Mouse (Mus musculus): ENCODE measurements around the gene Atp6v1e2. TPM values are rescaled to one million over a fixed set of nuclear protein-coding genes. Genes with fewer than 3 reads are reported as not detected.

The Atp6v1e2 gene
- polyA plus RNA-seq, 2 experiments, result not detected

- H3K9ac ChIP-seq (ENCODE audit: low read depth, low read length, severe bottlenecking), result no peak overlapping the region
- DNase-seq (ENCODE audit: low spot score), result no peak
- 85% methylated on average over 11 of the region's 11 CpGs for WGBS
- H3K27me3 ChIP-seq (ENCODE audit: control insufficient read depth, insufficient read depth, low read length), result no peaks in the 10 kb centered on the region
- no peak overlapping the region for H3K4me2 ChIP-seq (replicated peaks; ENCODE audit: low read depth, low read length, severe bottlenecking)
- TF ChIP-seq POLR2A (IDR thresholded peaks at IDR 0.05; ENCODE audit: borderline replicate concordance, extremely low read depth, insufficient read depth, insufficient read length), result no peak
- peaks cover 10% of the 10 kb centered on the region for H3K4me1 ChIP-seq (ENCODE audit: control insufficient read depth, insufficient read depth, low read length)
- no peaks in the 10 kb centered on the region for H3K36me3 ChIP-seq (ENCODE audit: control insufficient read depth, insufficient read depth, low read length)
- no peak overlapping the region for H3K27ac ChIP-seq (replicated peaks; ENCODE audit: low read depth, low read length)
- no peak for ATAC-seq (ENCODE audit: low FRiP score, low read depth)
- H3K4me3 ChIP-seq (replicated peaks; ENCODE audit: low read length), result no peak overlapping the region
- no peaks in the 10 kb centered on the region for H3K9me3 ChIP-seq (ENCODE audit: control insufficient read depth, low read length)
Measured at GRCm38 (mm10) chr17:86919729-86920128, 28.0 kb downstream of the Atp6v1e2 start.

- no peaks in the 10 kb centered on the region for H3K27me3 ChIP-seq (ENCODE audit: control insufficient read depth, insufficient read depth, low read length)
- no peak overlapping the region for H3K9ac ChIP-seq (ENCODE audit: low read depth, low read length, severe bottlenecking)
- H3K27ac ChIP-seq (replicated peaks; ENCODE audit: low read depth, low read length), result no peak overlapping the region
- WGBS, result 73% methylated on average over 6 of the region's 6 CpGs
- H3K4me1 ChIP-seq (ENCODE audit: control insufficient read depth, insufficient read depth, low read length), result peaks cover 8% of the 10 kb centered on the region; the same call in 1 of the 2 replicates
- no peaks in the 10 kb centered on the region for H3K9me3 ChIP-seq (ENCODE audit: control insufficient read depth, low read length)
- H3K36me3 ChIP-seq (ENCODE audit: control insufficient read depth, insufficient read depth, low read length), result no peaks in the 10 kb centered on the region
- H3K4me3 ChIP-seq (replicated peaks; ENCODE audit: low read length), result no peak overlapping the region
- no peak for ATAC-seq (ENCODE audit: low FRiP score, low read depth)
- no peak for DNase-seq (ENCODE audit: low spot score)
- no peak for TF ChIP-seq POLR2A (IDR thresholded peaks at IDR 0.05; ENCODE audit: borderline replicate concordance, extremely low read depth, insufficient read depth, insufficient read length)
- H3K4me2 ChIP-seq (replicated peaks; ENCODE audit: low read depth, low read length, severe bottlenecking), result no peak overlapping the region
Measured at GRCm38 (mm10) chr17:86918786-86919185, 28.9 kb downstream of the Atp6v1e2 start.

- no peak within 1 kb of the TSS for H3K27ac ChIP-seq (replicated peaks; ENCODE audit: low read depth, low read length)
- no peaks in the 10 kb centered on the region for H3K36me3 ChIP-seq (ENCODE audit: control insufficient read depth, insufficient read depth, low read length)
- 89% methylated on average over 10 of the region's 10 CpGs for WGBS
- no peak for DNase-seq (ENCODE audit: low spot score)
- no peak within 1 kb of the TSS for H3K4me2 ChIP-seq (replicated peaks; ENCODE audit: low read depth, low read length, severe bottlenecking)
- H3K4me1 ChIP-seq (ENCODE audit: control insufficient read depth, insufficient read depth, low read length), result no peaks in the 10 kb centered on the region
- no peaks in the 10 kb centered on the region for H3K9me3 ChIP-seq (ENCODE audit: control insufficient read depth, low read length)
- TF ChIP-seq POLR2A (IDR thresholded peaks at IDR 0.05; ENCODE audit: borderline replicate concordance, extremely low read depth, insufficient read depth, insufficient read length), result no peak
- no peaks in the 10 kb centered on the region for H3K27me3 ChIP-seq (ENCODE audit: control insufficient read depth, insufficient read depth, low read length)
- no peak within 1 kb of the TSS for H3K4me3 ChIP-seq (replicated peaks; ENCODE audit: low read length)
- ATAC-seq (ENCODE audit: low FRiP score, low read depth), result no peak
- no peak within 1 kb of the TSS for H3K9ac ChIP-seq (ENCODE audit: low read depth, low read length, severe bottlenecking)
Measured at GRCm38 (mm10) chr17:86917048-86917447, 30.6 kb downstream of the Atp6v1e2 start, which contains the start of gene Tmem247. Gene Tmem247 (plus strand): TSS chr17:86917348.

GRCm38 (mm10) chr17:86915540-86915939, 32.2 kb downstream of the Atp6v1e2 start:
- Histone ChIP-seq H3K27ac (replicated peaks; ENCODE audit: low read depth, low read length) (no peak overlapping the region), H3K4me1 (ENCODE audit: control insufficient read depth, insufficient read depth, low read length) (no peaks in the 10 kb centered on the region), H3K4me3 (replicated peaks; ENCODE audit: low read length) (no peak overlapping the region), H3K4me2 (replicated peaks; ENCODE audit: low read depth, low read length, severe bottlenecking) (no peak overlapping the region), H3K9me3 (ENCODE audit: control insufficient read depth, low read length) (no peaks in the 10 kb centered on the region), H3K9ac (ENCODE audit: low read depth, low read length, severe bottlenecking) (no peak overlapping the region), H3K36me3 (ENCODE audit: control insufficient read depth, insufficient read depth, low read length) (no peaks in the 10 kb centered on the region), H3K27me3 (ENCODE audit: control insufficient read depth, insufficient read depth, low read length) (no peaks in the 10 kb centered on the region)
- 82% methylated on average over 4 of the region's 4 CpGs for WGBS
- ATAC-seq (ENCODE audit: low FRiP score, low read depth) (no peak), DNase-seq (ENCODE audit: low spot score) (no peak)
- TF ChIP-seq POLR2A (IDR thresholded peaks at IDR 0.05; ENCODE audit: borderline replicate concordance, extremely low read depth, insufficient read depth, insufficient read length), result no peak

- Histone ChIP-seq H3K9me3 (ENCODE audit: control insufficient read depth, low read length) (no peaks in the 10 kb centered on the region), H3K27ac (replicated peaks; ENCODE audit: low read depth, low read length) (no peak overlapping the region), H3K4me2 (replicated peaks; ENCODE audit: low read depth, low read length, severe bottlenecking) (no peak overlapping the region), H3K4me3 (replicated peaks; ENCODE audit: low read length) (no peak overlapping the region), H3K27me3 (ENCODE audit: control insufficient read depth, insufficient read depth, low read length) (no peaks in the 10 kb centered on the region), H3K4me1 (ENCODE audit: control insufficient read depth, insufficient read depth, low read length) (no peaks in the 10 kb centered on the region), H3K36me3 (ENCODE audit: control insufficient read depth, insufficient read depth, low read length) (no peaks in the 10 kb centered on the region), H3K9ac (ENCODE audit: low read depth, low read length, severe bottlenecking) (no peak overlapping the region)
- DNase-seq (ENCODE audit: low spot score), result no peak
- ATAC-seq (ENCODE audit: low FRiP score, low read depth), result no peak
- 75% methylated on average over 7 of the region's 7 CpGs for WGBS
- TF ChIP-seq POLR2A (IDR thresholded peaks at IDR 0.05; ENCODE audit: borderline replicate concordance, extremely low read depth, insufficient read depth, insufficient read length), result no peak
Measured at GRCm38 (mm10) chr17:86913003-86913607, 34.6 kb downstream of the Atp6v1e2 start.

Data from limb, embryonic 14.5 days (tissue).